Mouse (Mus musculus): ENCODE results near the gene Uevld.
"Not testable (repeated sequence)": the region's sequence is repeated elsewhere in the genome, so short reads cannot be mapped to it uniquely, and the experiment has no call there.

Uevld gene

GRCm38 (mm10) chr7:46969898-46970297 lies 11.6 kb upstream of the Uevld start:
- DNase-seq (ENCODE audit: low spot score), result no peak

- DNase-seq (ENCODE audit: low spot score), result no peak
Measured at GRCm38 (mm10) chr7:46964070-46964469, 5.7 kb upstream of the Uevld start.

- peak; percentile 65 for DNase-seq (ENCODE audit: low spot score)
Measured at GRCm38 (mm10) chr7:46962806-46963618, 4.7 kb upstream of the Uevld start.

- DNase-seq (ENCODE audit: low spot score), result no peak
Measured at GRCm38 (mm10) chr7:46962132-46962531, 3.8 kb upstream of the Uevld start.

- no peak for DNase-seq (ENCODE audit: low spot score)
Measured at GRCm38 (mm10) chr7:46960991-46961390, 2.7 kb upstream of the Uevld start.

GRCm38 (mm10) chr7:46958853-46959252 lies 526 bp upstream of the Uevld start:
- DNase-seq (ENCODE audit: low spot score), result no peak

- DNase-seq (ENCODE audit: low spot score), result no peak
Measured at GRCm38 (mm10) chr7:46935847-46936246, 22.5 kb downstream of the Uevld start.

- DNase-seq (ENCODE audit: low spot score), result no peak
Measured at GRCm38 (mm10) chr7:46934788-46935187, 23.5 kb downstream of the Uevld start.

- no peak for DNase-seq (ENCODE audit: low spot score)
Measured at GRCm38 (mm10) chr7:46931370-46931769, 27.0 kb downstream of the Uevld start.

GRCm38 (mm10) chr7:46928291-46928690 lies 30.0 kb downstream of the Uevld start:
- DNase-seq (ENCODE audit: low spot score), result no peak

- no peak for DNase-seq (ENCODE audit: low spot score)
Measured at GRCm38 (mm10) chr7:46922075-46922474, 36.3 kb downstream of the Uevld start.

- peak; percentile 80 for DNase-seq (ENCODE audit: low spot score)
Measured at GRCm38 (mm10) chr7:46919551-46920176, 38.7 kb downstream of the Uevld start, which contains the start of gene Tsg101. Tsg101 (minus strand) TSS chr7:46919969.

- DNase-seq (ENCODE audit: low spot score), result no peak
Measured at GRCm38 (mm10) chr7:46918678-46919371, 39.5 kb downstream of the Uevld start.

GRCm38 (mm10) chr7:46916376-46916775 lies 42.0 kb downstream of the Uevld start:
- DNase-seq (ENCODE audit: low spot score), result no peak

- no peak for DNase-seq (ENCODE audit: low spot score)
Measured at GRCm38 (mm10) chr7:46911250-46911649, 47.1 kb downstream of the Uevld start.

- no peak for DNase-seq (ENCODE audit: low spot score)
Measured at GRCm38 (mm10) chr7:46899343-46899742, 59.0 kb downstream of the Uevld start.

- no peak for DNase-seq (ENCODE audit: low spot score)
Measured at GRCm38 (mm10) chr7:46895511-46895910, 62.8 kb downstream of the Uevld start.

GRCm38 (mm10) chr7:46883304-46883703 lies 75.0 kb downstream of the Uevld start:
- no peak for DNase-seq (ENCODE audit: low spot score)

GRCm38 (mm10) chr7:46881941-46882340 lies 76.4 kb downstream of the Uevld start:
- DNase-seq (ENCODE audit: low spot score), result not testable (repeated sequence)

GRCm38 (mm10) chr7:46880992-46881391 lies 77.3 kb downstream of the Uevld start:
- no peak for DNase-seq (ENCODE audit: low spot score)

GRCm38 (mm10) chr7:46879851-46880250 lies 78.5 kb downstream of the Uevld start:
- DNase-seq (ENCODE audit: low spot score), result no peak

- DNase-seq (ENCODE audit: low spot score), result no peak
Measured at GRCm38 (mm10) chr7:46877255-46877654, 81.1 kb downstream of the Uevld start.

- DNase-seq (ENCODE audit: low spot score), result peak; percentile 16
Measured at GRCm38 (mm10) chr7:46876841-46877240, 81.5 kb downstream of the Uevld start.

Measured in left cerebral cortex, adult 11 months (tissue).